Mouse (Mus musculus) ZHBTc4 (cell line): ENCODE measurements at regions not wholly inside any gene's neighbourhood (a gene's known extent, or its start where the extent isn't known, plus 50 kb on each side); places are given as distances from the start of the nearest gene placed in this dataset.
"Not testable (repeated sequence)": the region's sequence is repeated elsewhere in the genome, so short reads cannot be mapped to it uniquely, and the experiment has no call there.

ENCODE experiments used
- DNase-seq: peaks from one replicate; pipeline ENCODE4 v3.0.0-alpha.2; 2011; ENCODE audit warnings: low read depth, low spot score

DNA sequence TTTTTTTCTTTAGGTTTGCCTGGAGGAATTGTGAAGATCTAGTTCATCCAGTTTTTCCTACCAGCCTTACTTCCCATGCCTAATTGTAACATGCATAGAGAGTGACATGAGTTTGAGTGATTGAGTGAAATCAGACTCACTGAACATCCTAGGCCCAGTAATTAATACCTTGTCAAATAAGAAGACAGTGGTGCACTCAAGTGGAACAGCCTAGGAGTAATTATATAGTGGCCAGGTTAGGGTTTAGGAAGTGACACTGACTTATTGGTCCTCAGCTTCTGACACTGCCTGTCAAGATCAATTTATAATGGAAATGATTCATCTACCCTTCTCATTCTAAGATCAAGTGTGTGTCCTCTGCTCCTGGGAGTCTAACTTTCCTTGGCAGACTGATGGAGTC lies 250.8 kb downstream of the Tpbg start:
- no peak for DNase-seq

DNA sequence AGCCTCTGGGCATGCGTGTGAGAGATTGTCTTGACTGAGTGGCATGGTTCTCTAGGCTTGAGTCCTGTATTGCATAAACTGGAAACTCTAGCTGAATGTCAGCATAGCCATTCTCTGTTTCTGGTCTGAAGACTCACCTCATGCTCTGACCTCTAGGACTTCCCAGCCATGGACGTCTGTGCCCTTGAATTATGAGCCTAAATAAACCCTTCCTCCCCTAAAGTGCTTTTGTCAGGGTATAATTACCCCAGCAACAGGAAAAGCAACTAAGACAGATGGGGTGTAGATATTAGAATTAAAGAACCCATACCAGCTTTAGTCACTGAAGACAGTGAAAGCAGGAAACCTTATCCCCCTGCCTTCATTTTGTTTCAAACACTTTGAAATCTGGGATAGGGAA lies 253.3 kb downstream of the Tpbg start:
- DNase-seq: no peak

DNA sequence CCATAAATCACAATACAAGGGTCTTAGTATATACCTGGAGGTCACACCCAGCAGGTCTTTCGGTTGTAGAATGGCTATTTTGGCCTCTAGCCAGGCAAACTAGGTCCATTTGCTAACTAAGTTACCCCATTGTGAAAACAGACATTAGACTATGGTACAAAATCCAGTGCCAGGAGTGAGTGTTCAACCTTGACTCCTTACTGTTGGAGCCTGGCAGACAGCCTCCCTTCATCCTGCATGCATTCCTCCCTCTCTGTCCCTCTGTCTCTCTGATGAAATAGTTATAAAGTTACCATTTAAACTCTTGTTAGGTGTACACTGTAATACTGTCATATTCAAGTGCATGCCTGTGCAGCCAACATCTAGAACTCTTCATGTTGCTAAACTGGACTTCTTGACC lies 254.1 kb downstream of the Tpbg start:
- DNase-seq: no peak

DNA sequence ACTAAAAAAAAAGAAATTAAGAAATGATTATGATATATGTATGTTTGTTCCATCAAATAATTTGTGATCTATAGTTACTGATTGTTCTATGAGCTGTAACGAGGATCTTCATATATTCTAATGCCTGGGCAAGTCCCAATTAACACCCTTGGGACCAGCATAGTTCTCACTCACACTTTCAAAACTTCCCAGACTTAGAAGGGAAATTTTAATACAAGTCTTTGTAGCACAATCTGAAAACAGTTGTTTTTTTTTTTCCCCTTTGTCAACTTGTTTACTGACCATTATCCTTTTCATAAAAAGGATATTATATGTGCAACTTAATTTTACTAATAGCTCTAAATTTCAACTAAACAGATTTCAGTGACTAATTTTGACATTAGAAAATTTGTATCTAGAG lies 257.1 kb downstream of the Tpbg start:
- no peak for DNase-seq

DNA sequence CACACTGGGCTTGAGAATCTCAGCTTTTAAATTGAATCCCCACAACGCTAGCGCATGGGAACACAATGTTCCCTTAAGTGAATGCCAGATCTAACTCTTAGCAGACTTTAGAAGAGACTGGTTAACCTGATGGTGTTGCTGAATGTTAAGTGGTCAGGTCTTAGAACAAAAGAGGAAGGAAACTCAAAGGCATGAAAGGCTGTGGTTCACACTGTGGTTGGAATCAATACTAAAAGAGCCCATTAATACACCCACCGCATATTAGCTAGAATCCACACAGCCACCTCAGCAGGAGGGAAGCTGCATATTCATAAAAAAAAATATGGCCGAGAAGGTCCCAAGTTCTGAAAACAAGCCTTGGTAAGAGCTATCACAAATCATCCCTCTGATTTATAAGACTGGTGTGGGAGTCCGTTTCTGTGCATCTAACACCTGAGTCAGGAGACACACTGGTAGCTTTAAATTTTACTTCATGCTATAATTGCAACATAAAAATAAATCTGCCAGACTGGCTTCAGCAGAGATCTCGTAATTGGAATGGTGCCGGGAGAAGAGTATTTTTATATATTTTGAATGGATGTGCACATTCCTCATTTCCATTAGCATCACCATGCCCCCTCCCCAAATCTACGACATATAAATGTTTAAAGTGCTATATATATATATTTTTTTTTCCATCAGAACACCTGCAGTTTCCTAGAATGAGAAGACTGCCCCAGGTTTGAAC lies 259.3 kb downstream of the Tpbg start:
- no peak for DNase-seq

DNA sequence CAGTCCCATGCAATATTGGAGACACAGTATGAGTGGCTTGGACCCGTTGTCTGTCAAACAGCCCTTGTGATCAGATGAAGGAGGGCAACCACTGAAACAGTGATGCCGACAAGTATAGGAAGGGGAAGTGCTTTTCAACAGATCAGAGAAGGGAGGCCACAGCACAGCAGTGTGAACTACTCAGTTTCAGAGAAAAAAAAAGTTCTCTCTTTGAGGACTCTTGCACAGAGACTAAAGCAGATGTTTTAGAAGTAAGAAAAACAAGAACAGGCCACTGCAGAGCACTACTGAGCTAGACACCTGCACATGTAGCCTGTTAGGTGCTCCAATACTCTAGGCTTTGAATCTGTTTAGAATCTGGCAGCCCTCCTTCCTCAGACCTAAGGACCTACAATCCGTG lies 261.4 kb downstream of the Tpbg start:
- DNase-seq: no peak

DNA sequence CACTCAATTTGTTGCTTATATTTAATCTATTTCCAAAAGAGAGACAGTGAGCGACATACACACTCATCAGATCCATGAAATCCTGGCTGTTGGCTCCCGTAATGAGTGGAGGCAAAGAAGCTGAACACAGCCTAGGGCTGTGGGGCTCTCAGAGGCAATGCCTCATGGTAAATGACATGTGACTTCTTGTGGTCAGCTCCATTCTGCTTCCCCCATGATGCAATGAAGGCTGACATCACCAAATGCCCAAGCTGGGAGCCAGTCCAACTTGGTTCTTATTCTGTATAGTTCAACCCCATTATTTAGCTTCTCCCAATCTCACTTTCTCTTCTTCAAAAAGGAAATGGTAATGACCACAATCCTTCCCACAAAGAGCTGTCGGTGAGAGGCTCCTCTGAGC lies 262.5 kb downstream of the Tpbg start:
- no peak for DNase-seq

DNA sequence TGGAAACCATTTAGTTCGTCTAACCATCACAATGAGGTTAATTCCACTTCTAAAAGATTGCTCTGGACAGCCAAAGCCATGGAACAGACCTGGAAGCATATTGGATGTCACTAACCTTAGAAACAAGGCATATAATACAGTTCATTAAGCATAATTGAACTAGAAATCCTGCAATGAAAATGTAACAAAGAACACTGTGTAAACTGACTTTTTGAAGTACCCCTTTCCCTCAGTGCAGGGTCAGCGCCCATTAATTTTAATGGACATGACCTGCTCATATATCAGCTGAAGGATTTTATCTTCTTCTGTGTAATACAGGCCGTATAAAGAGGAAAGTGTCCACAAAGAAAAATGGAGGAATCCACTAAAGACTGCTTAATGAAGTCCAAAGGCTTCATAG lies 263.7 kb downstream of the Tpbg start:
- no peak for DNase-seq

DNA sequence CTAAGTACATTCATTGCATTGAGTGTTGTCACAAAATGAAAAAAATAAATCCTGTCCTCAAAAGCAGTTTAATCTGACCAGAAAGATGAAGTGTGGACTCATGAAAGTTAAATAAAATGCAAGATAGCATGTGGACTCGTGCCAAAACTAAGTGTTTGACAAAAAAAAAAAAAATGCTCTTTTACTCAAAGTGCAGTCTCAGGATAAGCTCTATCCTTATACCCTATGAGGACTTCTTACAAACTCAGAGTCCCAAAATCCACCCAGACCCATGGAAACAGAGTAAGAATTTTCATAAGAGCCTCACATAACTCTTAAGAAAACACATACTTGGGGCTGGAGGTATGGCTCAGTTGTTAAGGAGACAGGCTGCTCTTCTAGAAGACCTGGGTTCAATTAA lies 267.7 kb downstream of the Tpbg start:
- no peak for DNase-seq

DNA sequence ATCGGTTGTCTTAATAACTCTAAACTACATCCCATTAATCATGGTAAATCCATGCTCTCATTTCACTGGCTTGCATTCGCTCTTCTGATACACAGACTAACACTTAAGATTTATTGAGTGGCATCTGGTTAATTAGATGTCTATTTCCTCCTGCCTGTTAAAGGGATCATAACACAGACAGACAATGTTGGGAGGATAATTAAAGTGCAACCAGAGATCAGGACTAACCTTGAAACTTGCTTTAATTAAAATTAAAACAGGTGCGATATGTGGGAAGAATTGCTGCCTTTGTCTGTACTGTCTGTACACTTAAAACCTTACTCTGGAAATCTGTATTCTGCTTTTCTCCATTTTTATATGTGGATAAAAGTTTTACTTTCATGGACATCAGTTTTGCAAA lies 277.2 kb downstream of the Tpbg start:
- no peak for DNase-seq

DNA sequence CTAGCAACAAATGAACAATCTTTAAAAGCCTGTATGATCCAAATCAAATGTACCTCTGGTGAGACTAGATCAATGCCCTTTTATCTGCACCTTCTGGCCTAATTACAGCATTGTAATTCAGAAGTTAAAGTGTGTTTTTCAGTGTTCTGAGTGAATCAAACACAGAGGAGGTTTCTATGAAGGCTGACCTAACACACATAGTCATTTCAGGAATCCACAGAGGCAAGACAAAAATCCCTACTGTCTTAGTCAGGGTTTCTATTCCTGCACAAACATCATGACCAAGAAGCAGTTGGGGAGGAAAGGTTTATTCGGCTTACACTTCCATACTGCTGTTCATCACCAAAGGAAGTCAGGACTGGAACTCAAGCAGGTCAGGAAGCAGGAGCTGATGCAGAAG lies 293.4 kb downstream of the Tpbg start:
- not testable (repeated sequence) for DNase-seq

DNA sequence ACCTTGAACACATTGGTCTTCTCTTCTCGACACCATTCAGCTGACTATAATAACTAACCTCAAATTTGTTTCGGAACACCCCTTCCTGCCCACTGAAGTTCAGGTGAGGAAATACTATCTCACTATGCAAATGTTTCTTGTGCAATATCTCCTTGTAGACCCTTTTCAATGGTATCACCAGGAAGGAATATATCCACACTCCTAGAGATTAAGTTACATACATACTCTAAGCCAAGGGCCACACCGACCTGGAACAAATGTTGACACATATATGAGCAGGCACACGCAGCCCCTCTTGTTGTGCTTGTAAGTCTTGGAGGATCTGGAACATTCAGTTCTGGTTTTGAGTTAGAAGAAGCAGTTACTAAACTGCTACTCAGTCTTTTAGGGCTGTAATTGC lies 303.7 kb downstream of the Tpbg start:
- DNase-seq: no peak

DNA sequence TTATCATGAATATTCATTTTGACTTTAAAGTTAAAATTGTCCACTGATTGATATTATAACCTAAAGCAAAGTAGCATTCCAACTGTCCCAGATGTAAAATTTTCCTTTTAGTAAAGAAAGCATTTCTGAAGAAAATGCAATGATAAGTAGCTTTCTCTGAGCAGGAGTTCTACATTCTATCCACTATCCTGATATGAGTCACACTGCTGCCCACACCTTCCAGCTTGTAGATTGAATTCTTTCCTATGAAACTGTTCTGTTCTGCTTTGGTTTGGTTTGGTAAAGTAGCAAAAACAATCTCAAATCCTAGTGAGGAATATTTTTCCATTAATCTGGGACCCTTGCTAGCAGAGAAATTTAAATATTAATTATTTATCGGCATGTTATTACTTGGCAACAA lies 304.4 kb downstream of the Ube2cbp start:
- no peak for DNase-seq

DNA sequence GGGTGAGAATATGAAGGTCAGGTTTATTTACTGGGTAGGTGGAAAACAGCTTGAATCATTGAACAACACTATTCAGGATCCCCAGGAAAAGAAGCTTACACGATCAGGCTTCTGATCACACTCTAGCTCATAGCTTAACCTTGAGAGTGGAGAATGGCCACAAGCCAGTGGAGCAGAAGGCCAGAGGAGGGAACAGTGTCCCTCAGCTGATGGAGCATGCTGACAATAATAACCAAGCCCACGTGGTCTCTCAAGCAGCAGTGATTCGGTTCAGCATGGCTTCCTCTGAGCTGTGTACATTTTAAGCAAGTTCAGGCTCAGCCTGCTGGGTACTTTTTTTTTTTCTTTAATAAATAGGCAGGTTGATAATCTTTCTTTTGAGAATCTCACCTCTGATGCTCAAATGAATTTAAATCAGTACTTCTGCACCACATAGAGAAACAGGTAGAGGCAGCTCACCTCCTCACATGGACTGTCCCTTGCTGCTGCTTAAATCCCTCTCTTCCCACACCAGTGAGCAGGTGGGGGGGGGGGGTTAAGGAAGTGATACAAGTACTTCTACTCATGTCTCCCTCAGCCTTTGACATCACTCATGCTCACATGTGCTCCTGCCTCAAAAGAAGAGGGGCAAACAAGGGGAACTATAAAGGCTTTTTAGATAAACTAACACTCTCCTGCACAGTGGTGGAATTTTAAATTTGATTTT lies 298.2 kb downstream of the Ube2cbp start:
- DNase-seq: no peak

DNA sequence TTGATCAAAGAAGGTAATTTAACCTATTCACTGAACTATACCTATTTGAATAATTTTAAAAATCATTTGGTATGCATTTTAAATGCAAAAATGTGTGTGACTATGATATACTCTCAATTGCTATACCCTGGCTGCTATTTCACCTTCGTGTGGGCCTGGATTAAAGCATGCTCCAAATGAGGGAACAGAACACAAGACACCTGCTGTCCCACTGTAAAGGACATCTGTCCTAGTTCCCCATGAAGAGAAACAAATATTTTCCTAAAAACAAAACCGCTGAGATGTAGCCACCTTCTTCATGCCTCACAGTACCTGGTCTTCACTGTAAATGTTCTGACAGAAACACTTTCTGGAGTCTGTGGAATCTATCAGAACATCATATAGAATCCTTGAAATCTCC lies 294.0 kb downstream of the Ube2cbp start:
- no peak for DNase-seq

DNA sequence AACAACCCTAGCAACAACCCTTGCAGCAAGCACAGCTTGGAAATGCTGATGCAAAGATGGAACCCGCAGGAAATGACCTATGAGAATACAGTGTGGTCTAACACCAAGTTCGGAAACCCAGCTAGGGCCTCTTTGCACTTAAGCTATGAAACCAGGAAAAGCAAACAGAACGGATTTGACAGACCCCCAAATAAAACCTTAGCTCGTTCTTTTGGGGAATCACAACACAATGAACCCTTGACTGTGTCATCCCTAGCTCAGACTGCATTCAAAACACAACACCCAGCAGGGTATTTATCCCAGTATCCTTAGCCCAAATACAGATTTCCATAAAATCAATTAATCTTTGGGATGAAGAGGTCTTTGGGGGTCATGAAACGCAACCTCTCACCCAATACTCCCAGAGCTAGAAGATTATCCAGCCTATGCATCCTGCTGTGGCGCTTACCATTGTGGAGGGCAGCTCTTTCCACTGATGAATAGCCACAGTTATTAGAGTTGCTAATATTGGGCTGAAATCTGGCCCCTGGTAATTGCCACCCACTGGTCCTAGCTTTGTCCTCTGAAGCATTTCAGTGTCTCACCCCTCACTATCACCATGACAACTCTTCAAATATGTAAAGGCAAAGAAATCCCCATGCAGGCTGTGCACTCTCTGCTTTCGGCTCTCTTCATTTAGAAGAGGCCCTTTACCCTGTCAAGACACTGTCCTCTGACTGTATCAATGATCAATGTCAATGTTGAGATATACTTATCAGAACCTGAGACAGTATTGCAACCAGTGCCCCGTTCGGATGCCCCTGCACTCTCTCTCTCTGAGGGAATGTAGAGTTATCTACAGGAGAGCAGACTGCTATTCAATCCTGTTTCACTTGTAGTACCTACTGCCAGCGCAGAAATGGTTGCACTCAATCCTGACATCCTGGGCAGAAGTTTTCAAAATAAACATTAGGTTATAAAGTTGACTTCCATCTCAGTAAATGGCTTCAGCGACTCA lies 277.7 kb downstream of the Ube2cbp start:
- DNase-seq: no peak

DNA sequence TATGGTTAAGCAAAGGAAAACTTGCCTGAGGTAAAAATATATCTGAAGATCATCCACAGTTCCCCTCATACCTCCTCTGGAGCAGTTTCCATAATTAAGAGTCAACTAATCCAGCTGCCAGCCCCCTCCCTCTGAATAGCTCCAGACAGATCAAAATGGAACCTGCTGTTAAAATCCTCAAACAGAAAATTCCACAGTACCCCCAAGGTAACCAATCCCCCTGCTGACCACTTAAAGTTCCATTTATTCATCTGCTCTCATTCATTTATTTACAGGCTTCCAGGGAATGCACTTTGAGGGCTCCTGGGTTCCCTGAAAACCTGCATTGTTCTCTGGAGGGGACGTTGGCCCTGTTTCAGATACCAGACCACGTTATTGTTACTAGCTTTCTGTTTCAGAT lies 275.9 kb downstream of the Ube2cbp start:
- DNase-seq: no peak

DNA sequence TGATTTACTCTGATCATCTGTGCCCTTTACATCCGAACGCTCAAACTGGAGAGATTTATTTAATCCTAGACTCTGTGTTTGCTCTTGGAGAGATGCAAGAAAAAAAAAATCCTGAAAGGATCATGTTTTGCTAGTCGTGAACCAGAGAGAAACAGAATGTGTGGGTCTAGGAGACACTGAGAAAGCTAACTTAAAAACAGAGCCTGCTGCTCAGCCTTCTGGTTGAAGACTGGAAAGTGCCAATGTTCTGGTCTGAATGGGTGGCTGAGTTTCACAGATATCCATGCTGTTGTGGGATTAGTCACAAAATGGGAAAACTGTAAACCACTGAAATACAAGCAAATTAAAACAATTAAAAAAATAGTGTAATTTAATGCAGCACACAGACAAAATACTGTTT lies 259.7 kb downstream of the Ube2cbp start:
- DNase-seq: no peak

DNA sequence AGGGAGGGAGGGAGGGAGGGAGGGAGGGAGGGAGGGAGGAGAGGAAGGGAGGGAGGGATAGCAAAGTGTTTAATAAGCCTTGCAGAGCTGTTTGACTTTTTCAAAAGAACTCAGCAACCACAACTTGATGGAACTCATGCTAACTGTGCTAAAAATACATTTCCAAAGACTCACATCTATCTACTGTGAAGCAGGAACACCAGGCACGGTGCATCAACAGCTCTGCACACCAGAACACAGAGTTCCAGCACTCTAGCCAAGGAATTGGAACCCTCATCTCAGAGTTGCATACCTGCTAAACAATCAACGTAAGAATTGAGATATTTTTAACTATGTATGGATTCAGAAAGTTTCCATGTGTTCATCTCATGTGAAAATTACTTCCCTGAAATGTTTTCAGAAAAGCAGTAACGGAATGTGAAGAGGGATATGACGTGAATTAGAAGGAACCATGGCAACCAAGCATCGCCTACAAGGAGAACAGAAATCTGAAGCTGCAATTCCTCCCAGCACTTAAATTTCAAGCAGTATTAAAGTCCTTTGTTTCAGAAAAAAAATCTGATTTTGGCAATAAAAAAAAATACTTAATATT lies 256.3 kb downstream of the Ube2cbp start:
- no peak for DNase-seq

DNA sequence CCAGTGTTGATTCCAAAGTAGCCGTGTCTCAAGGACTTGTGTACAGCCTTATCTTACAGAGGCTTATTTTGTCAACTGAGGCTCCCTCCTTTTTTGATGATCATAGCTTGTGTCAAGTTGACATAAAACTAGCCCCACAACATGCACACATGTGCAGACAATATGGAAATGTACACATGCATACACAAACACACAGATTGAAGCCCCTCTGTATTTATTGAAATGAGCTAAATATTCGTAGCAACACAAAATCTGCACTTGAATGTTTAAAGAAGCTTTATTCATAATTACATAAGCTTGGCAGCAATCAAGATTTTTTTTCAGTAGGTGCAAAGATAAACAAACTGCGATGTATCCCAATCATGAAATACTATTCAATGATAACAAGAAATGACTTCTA lies 253.5 kb downstream of the Ube2cbp start:
- DNase-seq: no peak

DNA sequence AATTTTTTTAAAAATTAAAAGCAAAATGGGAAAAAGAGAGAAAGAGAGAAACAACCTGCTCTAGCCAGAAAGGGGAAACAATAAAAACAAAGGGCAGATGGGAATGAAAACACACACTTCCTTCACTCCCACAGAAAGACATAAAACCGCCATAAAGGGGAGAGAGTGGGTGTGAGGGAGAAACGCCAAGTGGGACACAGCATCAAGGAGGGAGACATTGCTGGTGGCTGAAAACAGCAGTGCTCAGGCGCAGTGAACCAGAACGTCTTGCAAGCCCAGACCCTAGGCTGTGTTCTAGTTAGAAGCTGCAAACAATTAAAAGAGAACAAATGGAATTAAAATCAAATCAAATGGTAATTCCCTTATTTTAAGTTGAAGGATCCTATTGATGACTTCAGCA lies 245.1 kb downstream of the Ube2cbp start:
- no peak for DNase-seq

DNA sequence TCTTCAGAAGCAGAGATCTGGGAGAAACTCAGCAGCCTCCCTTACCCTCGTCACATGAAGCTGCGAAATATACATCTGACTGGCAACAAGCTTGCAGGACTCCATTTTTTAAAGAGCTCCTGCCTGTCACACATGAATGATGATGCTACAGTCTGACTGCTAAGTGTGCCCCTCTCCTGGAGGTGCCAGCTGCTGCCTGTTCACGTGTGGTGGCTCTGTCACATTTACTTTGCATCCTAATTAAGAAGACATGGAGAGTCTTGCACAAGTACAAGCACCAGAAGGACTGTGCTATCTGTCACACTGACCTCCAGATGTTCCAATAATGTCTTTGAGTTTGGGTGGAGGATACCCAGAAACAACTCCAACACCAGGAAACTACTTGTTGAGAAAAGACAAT lies 240.2 kb downstream of the Ube2cbp start:
- no peak for DNase-seq
